Mouse (Mus musculus) olfactory bulb, adult 2 months (tissue): Measurements from ENCODE around the gene Herc1.

Source experiments
- CTCF ChIP-seq: fragments of 200-500 bp; IDR thresholded peaks from 2 replicates; pipeline ENCODE4 v1.5.1; 2012; ENCODE audit warnings: low read depth, mild to moderate bottlenecking, low read length, moderate library complexity; ENCODE audit not compliant: insufficient read depth
- POLR2A ChIP-seq: fragments of 200-500 bp; IDR thresholded peaks from 2 replicates; pipeline ENCODE4 v1.6.1; 2012; ENCODE audit warnings: mild to moderate bottlenecking, low read depth, low read length, moderate library complexity; ENCODE audit not compliant: insufficient read depth

GRCm38 (mm10) chr9:66350788-66351430 lies 659 bp downstream of the Herc1 start:
- TF ChIP-seq CTCF (no peak), POLR2A (no peak)
